ENCODE assay signal across 8 mouse cellular contexts in genomic region chr7:127016971-127017949, GRCm38 (mm10). TPM values are rescaled to one million over a fixed set of nuclear protein-coding genes. Genes with fewer than 3 reads are reported as not detected.
DNase-seq lines count a peak whose midpoint lies in the region; ATAC-seq and TF ChIP-seq lines count a peak whose summit lies in the region.

Gene Pagr1a (minus strand): TSS chr7:127017352.

- TF ChIP-seq CTCF in C2C12 (IDR thresholded peaks at IDR 0.05; ENCODE audit: control insufficient read depth, insufficient read depth, insufficient read length), result peak; percentile 76
- TF ChIP-seq CTCF in brain, embryonic 14.5 days (IDR thresholded peaks at IDR 0.05; ENCODE audit: borderline replicate concordance, extremely low read depth, insufficient read depth, insufficient read length), result peak; percentile 85
- TF ChIP-seq CTCF in liver, adult 2 months (IDR thresholded peaks at IDR 0.05; ENCODE audit: low read depth, low read length), result peak; percentile 83

- WGBS in heart, embryonic 11.5 days (ENCODE audit: insufficient replicate concordance), result 4% methylated on average over 39 of the region's 39 CpGs
- WGBS in kidney, embryonic 16.5 days, result 3% methylated on average over 38 of the region's 39 CpGs
- WGBS in liver, adult 2 months, result 1% methylated on average over 39 of the region's 39 CpGs

- H3K79me3 ChIP-seq in C2C12 (ENCODE audit: low read depth), result peaks cover 18% of the 10 kb centered on the region

- H3ac ChIP-seq in C2C12 (ENCODE audit: control insufficient read depth, insufficient read length, low read depth) (peak within 1 kb of the TSS; percentile 62), myocyte (ENCODE audit: control insufficient read depth, insufficient read length) (peak within 1 kb of the TSS; percentile 51)

- H3K4me1 ChIP-seq in erythroblast, embryonic 14.5 days (ENCODE audit: control insufficient read depth), result peaks cover 71% of the 10 kb centered on the region
- peaks cover 38% of the 10 kb centered on the region for H3K4me1 ChIP-seq in heart, embryonic 11.5 days (ENCODE audit: control insufficient read depth, insufficient read depth, low read length)
- peaks cover 71% of the 10 kb centered on the region for H3K4me1 ChIP-seq in kidney, embryonic 16.5 days (ENCODE audit: insufficient read depth, low read length)
- H3K4me1 ChIP-seq in liver, adult 2 months (ENCODE audit: control insufficient read depth, insufficient read depth, low read length), result peaks cover 20% of the 10 kb centered on the region

- H3K4me2 ChIP-seq in heart, embryonic 11.5 days, result peak within 1 kb of the TSS; percentile 86
- H3K4me2 ChIP-seq in kidney, embryonic 16.5 days (replicated peaks; ENCODE audit: low read depth, low read length), result peak within 1 kb of the TSS; percentile 82
- H3K4me2 ChIP-seq in myocyte (ENCODE audit: low read depth), result peak within 1 kb of the TSS; percentile 77

- peak; percentile 100 for DNase-seq in brain, embryonic 14.5 days (ENCODE audit: low read depth)
- DNase-seq in liver, adult 2 months (ENCODE audit: extremely low read depth, low read depth, low spot score), result peak; percentile 97
- peak; percentile 100 for DNase-seq in splenic B cell, adult 2 months (ENCODE audit: low read depth, low spot score)

- ATAC-seq in heart, embryonic 11.5 days (replicated peaks; ENCODE audit: insufficient number of reproducible peaks, low FRiP score, low TSS enrichment), result peak; percentile 70
- peak; percentile 85 for ATAC-seq in kidney, embryonic 16.5 days (ENCODE audit: low FRiP score, low TSS enrichment)

- H3K9ac ChIP-seq in heart, embryonic 11.5 days (ENCODE audit: low read depth, low read length), result peak within 1 kb of the TSS; percentile 94
- peak within 1 kb of the TSS; percentile 81 for H3K9ac ChIP-seq in kidney, embryonic 16.5 days (replicated peaks; ENCODE audit: low read length)
- H3K9ac ChIP-seq in liver, adult 2 months (ENCODE audit: low read depth, low read length), result peak within 1 kb of the TSS; percentile 80

- H3K79me2 ChIP-seq in C2C12 (ENCODE audit: control insufficient read depth, insufficient read depth) (peaks cover 33% of the 10 kb centered on the region), myocyte (ENCODE audit: control insufficient read depth, insufficient read depth) (peaks cover 31% of the 10 kb centered on the region)
- peaks cover 16% of the 10 kb centered on the region; the same call in 1 of the 2 replicates for H3K79me2 ChIP-seq in liver, adult 2 months (ENCODE audit: control insufficient read depth, insufficient read depth, low read length)

- H3K36me3 ChIP-seq in C2C12 (ENCODE audit: control insufficient read depth, insufficient read depth), result peaks cover 18% of the 10 kb centered on the region
- peaks cover 46% of the 10 kb centered on the region for H3K36me3 ChIP-seq in erythroblast, embryonic 14.5 days (ENCODE audit: control insufficient read depth)
- H3K36me3 ChIP-seq in heart, embryonic 11.5 days (ENCODE audit: control insufficient read depth, insufficient read depth, low read length), result peaks cover 8% of the 10 kb centered on the region
- H3K36me3 ChIP-seq in kidney, embryonic 16.5 days (ENCODE audit: insufficient read depth, low read length), result peaks cover 23% of the 10 kb centered on the region
- H3K36me3 ChIP-seq in liver, adult 2 months (ENCODE audit: control insufficient read depth, insufficient read depth, low read length), result no peaks in the 10 kb centered on the region
- no peaks in the 10 kb centered on the region for H3K36me3 ChIP-seq in myocyte (ENCODE audit: control insufficient read depth, insufficient read depth)
- no peaks in the 10 kb centered on the region; the same call in 1 of the 2 replicates for H3K36me3 ChIP-seq in splenic B cell, adult 2 months (ENCODE audit: control insufficient read depth, insufficient read depth, low read length, poor library complexity, severe bottlenecking)

- H3K27ac ChIP-seq in heart, embryonic 11.5 days (ENCODE audit: low read depth, low read length), result peak within 1 kb of the TSS; percentile 97
- peak within 1 kb of the TSS; percentile 98 for H3K27ac ChIP-seq in kidney, embryonic 16.5 days (ENCODE audit: low read length)
- peak within 1 kb of the TSS; percentile 86 for H3K27ac ChIP-seq in liver, adult 2 months (replicated peaks; ENCODE audit: insufficient read depth, low read depth, low read length)

- no peak; the same call in 1 of the 2 replicates for TF ChIP-seq POLR2A in brain, embryonic 14.5 days (IDR thresholded peaks at IDR 0.05; ENCODE audit: borderline replicate concordance, extremely low read depth, insufficient read depth, insufficient read length, poor library complexity, severe bottlenecking)
- TF ChIP-seq POLR2A in liver, adult 2 months (IDR thresholded peaks at IDR 0.05; ENCODE audit: extremely low read depth, insufficient read depth, low read length), result peak; percentile 37; the same call in 1 of the 2 replicates
- TF ChIP-seq POLR2A in myocyte (IDR thresholded peaks at IDR 0.05; ENCODE audit: insufficient read length, low read depth), result peak; percentile 48

- H3K27me3 ChIP-seq in C2C12 (ENCODE audit: control insufficient read depth, insufficient read depth, insufficient read length) (no peaks in the 10 kb centered on the region), myocyte (ENCODE audit: control insufficient read depth, insufficient read depth, insufficient read length) (no peaks in the 10 kb centered on the region)
- peaks cover 7% of the 10 kb centered on the region for H3K27me3 ChIP-seq in erythroblast, embryonic 14.5 days (ENCODE audit: control insufficient read depth)
- H3K27me3 ChIP-seq in heart, embryonic 11.5 days (ENCODE audit: control insufficient read depth, insufficient read depth, low read length), result no peaks in the 10 kb centered on the region
- H3K27me3 ChIP-seq in kidney, embryonic 16.5 days (ENCODE audit: insufficient read depth, low read length), result no peaks in the 10 kb centered on the region
- H3K27me3 ChIP-seq in liver, adult 2 months (ENCODE audit: control insufficient read depth, insufficient read depth, low read length), result no peaks in the 10 kb centered on the region
- H3K27me3 ChIP-seq in splenic B cell, adult 2 months (ENCODE audit: control insufficient read depth, insufficient read depth, low read length, poor library complexity, severe bottlenecking), result no peaks in the 10 kb centered on the region

- H3K9me3 ChIP-seq in erythroblast, embryonic 14.5 days (ENCODE audit: control insufficient read depth, low read length), result no peaks in the 10 kb centered on the region
- H3K9me3 ChIP-seq in heart, embryonic 11.5 days (replicated peaks; ENCODE audit: control insufficient read depth, low read length), result no peaks in the 10 kb centered on the region
- no peaks in the 10 kb centered on the region for H3K9me3 ChIP-seq in kidney, embryonic 16.5 days (ENCODE audit: low read length)

- peak within 1 kb of the TSS; percentile 51 for H3K4me3 ChIP-seq in C2C12 (ENCODE audit: insufficient read depth, poor library complexity, severe bottlenecking)
- H3K4me3 ChIP-seq in erythroblast, embryonic 14.5 days (replicated peaks), result peak within 1 kb of the TSS; percentile 81
- H3K4me3 ChIP-seq in heart, embryonic 11.5 days (ENCODE audit: low read depth, low read length), result peak within 1 kb of the TSS; percentile 66
- H3K4me3 ChIP-seq in kidney, embryonic 16.5 days (ENCODE audit: low read length), result peak within 1 kb of the TSS; percentile 73
- H3K4me3 ChIP-seq in liver, adult 2 months (ENCODE audit: insufficient read depth, low read depth, low read length), result peak within 1 kb of the TSS; percentile 74
- peak within 1 kb of the TSS; percentile 81 for H3K4me3 ChIP-seq in myocyte

TF ChIP-seq in C2C12, 6 proteins besides CTCF, POLR2A, EP300 and RAD21:
- TF ChIP-seq CEBPB (IDR thresholded peaks at IDR 0.05; ENCODE audit: low read depth) (no peak), USF1 (IDR thresholded peaks at IDR 0.05; ENCODE audit: low read depth) (no peak), MYOG (IDR thresholded peaks at IDR 0.05; ENCODE audit: control insufficient read depth, extremely low read depth, insufficient read length) (no peak), FOSL1 (IDR thresholded peaks at IDR 0.05; ENCODE audit: insufficient read depth, low read length, poor library complexity, severe bottlenecking) (no peak), MYOD1 (IDR thresholded peaks at IDR 0.05; ENCODE audit: control insufficient read depth, insufficient read length, low read depth) (no peak), MAX (IDR thresholded peaks at IDR 0.05) (no peak)

TF ChIP-seq in myocyte, 11 proteins besides CTCF, POLR2A, EP300 and RAD21:
- TF ChIP-seq CEBPB (IDR thresholded peaks at IDR 0.05; ENCODE audit: insufficient read depth, poor library complexity, severe bottlenecking) (no peak), TCF12 (IDR thresholded peaks at IDR 0.05; ENCODE audit: insufficient read depth, poor library complexity, severe bottlenecking) (no peak), REST (IDR thresholded peaks at IDR 0.05; ENCODE audit: insufficient read depth, insufficient read length) (no peak), TCF3 (IDR thresholded peaks at IDR 0.05; ENCODE audit: insufficient read length, low read depth) (no peak), MYOG (IDR thresholded peaks at IDR 0.05; ENCODE audit: control insufficient read depth in 1 of 3, insufficient read depth in 1 of 3, insufficient read length in 2 of 3, low read depth in 2 of 3) (peak; percentile 25 to 72 (median 26)), USF1 (IDR thresholded peaks at IDR 0.05; ENCODE audit: low read depth) (no peak), POLR2AphosphoS2 (IDR thresholded peaks at IDR 0.05; ENCODE audit: insufficient read length, low read depth) (peak; percentile 65), E2F4 (IDR thresholded peaks at IDR 0.05; ENCODE audit: insufficient read depth) (peak; percentile 57), MAX (IDR thresholded peaks at IDR 0.05; ENCODE audit: low read depth) (no peak), SRF (IDR thresholded peaks at IDR 0.05; ENCODE audit: control insufficient read depth, insufficient read length, low read depth) (no peak), MYOD1 (IDR thresholded peaks at IDR 0.05; ENCODE audit: control insufficient read depth in 1 of 3, insufficient read length in 2 of 3, low read depth in 2 of 3) (peak in 2 of 3 experiments; percentile 49 to 65)
TF ChIP-seq in myocyte: peak in this region for 4.

RNA-seq across cellular contexts. Expression of gene Pagr1a, which starts in this region (rescaled TPM):
- polyA plus RNA-seq in C2C12 (2012; fragmentation: generic; extraction: Trizol) (22.3 TPM), myocyte (2012; fragmentation: generic; extraction: Trizol) (8.1 TPM)
- 13.0 and 24.4 TPM in 2 replicates for polyA plus RNA-seq in brain, embryonic 14.5 days (2012; rRNA removed)
- polyA plus RNA-seq in erythroblast, embryonic 14.5 days (2012), result 8.2 and 13.3 TPM in 2 replicates
- 50.9 and 53.2 TPM in 2 replicates for polyA plus RNA-seq in heart, embryonic 11.5 days (2014; fragmentation: Nextera tagmentation; extraction: Ambion mirVana)
- 61.3 and 88.7 TPM in 2 replicates for polyA plus RNA-seq in kidney, embryonic 16.5 days (2015; fragmentation: Nextera tagmentation; extraction: Ambion mirVana)
- 4.9 and 6.7 TPM in 2 replicates for total RNA-seq in liver, adult 2 months (2014; rRNA removed)
- polyA plus RNA-seq in liver, adult 2 months (2012; rRNA removed), result 2.6 and 4.2 TPM in 2 replicates

Comparison
In these comparisons a context has a peak if more than half of its experiments do, and no peak if none do; other contexts are left out.
1. Peak in every context shown above with its lines: DNase-seq, ATAC-seq, H3K4me3 ChIP-seq and H3K27ac ChIP-seq.